Mouse (Mus musculus): ENCODE measurements at regions not wholly inside any gene's neighbourhood (a gene's known extent, or its start where the extent isn't known, plus 50 kb on each side); places are given as distances from the start of the nearest gene placed in this dataset.

DNA sequence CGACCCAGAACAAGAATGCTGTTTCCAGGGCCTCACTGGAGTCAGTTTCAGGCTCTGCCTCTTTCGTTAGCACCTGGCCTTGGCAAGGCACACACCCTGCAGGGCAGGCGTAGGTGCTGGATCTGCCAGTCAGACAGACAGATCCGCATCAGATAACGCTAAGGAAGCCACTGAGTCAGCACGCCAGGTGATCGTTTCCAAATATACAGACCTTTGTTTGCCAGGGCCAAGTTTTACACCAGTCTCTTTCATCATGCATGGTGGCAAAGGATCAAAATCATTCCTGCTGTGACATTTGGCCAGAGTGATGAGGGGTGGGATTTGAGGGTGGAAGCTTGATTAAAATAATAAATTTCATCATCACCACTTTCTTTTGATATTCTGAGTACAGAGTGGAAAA is 411.0 kb downstream of the Ofcc1 start:
- DNase-seq (ENCODE audit: low read depth, low spot score), result no peak
- no peak for TF ChIP-seq CTCF (IDR thresholded peaks at IDR 0.05)
- ATAC-seq, result no peak
- no peaks in the 10 kb centered on the region for H3K27me3 ChIP-seq
- ChIA-PET CTCF (no interaction called here), POLR2A (no interaction called here)
- in situ Hi-C loops (cut with MboI; ENCODE audit: low pct_unique_long_range_greater_than_20kb), result no loop called here

DNA sequence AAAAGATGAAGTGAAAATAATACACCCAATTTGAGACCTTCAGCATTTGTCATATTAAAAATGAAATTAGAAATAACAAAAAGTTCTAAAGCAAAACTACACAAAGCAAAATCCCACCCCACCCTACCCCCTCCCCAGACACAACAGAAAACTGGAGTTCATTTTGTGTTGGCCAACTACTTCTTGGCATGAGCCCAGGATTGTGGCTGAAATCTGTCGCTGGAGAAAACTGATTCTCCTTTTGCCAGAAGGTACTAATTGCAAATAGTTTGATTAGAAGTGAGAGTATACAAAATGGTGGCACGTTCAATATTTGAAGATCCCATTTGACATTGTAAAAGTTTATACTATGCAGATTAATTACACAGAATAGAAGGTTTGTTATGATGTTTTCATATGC is 426.0 kb downstream of the Ofcc1 start:
- ATAC-seq (no peak), DNase-seq (ENCODE audit: low read depth, low spot score) (no peak)
- ChIA-PET CTCF (no interaction called here), POLR2A (no interaction called here)
- no peak for TF ChIP-seq CTCF (IDR thresholded peaks at IDR 0.05)
- in situ Hi-C loops (cut with MboI; ENCODE audit: low pct_unique_long_range_greater_than_20kb), result no loop called here
- H3K27me3 ChIP-seq, result no peaks in the 10 kb centered on the region

DNA sequence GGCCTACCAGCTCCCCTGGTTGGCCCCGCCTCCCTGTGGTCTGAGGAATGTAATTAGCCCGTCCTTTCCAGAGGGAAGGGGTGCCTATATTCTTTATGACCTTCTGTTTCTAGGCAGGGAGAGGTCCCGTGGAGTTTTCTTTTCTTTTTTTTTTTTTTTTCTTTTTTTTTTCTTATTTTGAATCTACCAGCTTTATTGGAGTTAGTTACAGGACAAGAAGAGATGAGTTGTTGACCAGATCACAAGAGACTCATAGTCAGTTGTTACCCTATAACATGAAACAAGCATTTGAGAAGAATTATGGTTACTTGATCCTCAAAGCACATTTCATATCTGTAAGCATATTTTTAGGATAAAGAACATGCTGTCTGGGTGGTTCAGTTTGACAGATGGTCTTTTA is 429.8 kb downstream of the Ofcc1 start:
- ChIA-PET POLR2A (interaction anchor here (0.6 kb wide), 1 partner anchor 33 kb away, joined by 4 read pairs; no protein-coding TSS in a partner anchor), CTCF (no interaction called here)
- in situ Hi-C loops (cut with MboI; ENCODE audit: low pct_unique_long_range_greater_than_20kb), result no loop called here
- no peak for DNase-seq (ENCODE audit: low read depth, low spot score)
- ATAC-seq, result no peak
- H3K27me3 ChIP-seq, result no peaks in the 10 kb centered on the region
- TF ChIP-seq CTCF (IDR thresholded peaks at IDR 0.05), result no peak

DNA sequence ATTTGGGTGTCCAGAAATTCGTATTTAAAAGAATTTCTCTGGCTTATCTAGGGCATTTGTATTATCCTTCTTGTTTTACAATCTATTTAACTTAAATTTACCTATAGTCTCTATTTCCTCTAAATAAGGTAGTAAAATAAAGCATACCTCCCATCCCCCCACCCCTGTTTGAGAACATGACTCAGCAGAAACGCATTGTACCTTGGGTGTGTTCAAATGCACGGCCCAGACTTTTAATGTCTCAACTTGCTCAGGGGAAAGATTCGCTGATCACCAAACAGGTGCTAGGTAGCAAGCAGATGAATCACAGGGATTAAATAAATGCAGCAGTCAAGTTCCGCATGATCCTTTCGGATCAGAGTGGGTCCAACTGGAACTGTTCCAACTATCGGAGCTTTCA is 432.7 kb downstream of the Ofcc1 start:
- in situ Hi-C loops (cut with MboI; ENCODE audit: low pct_unique_long_range_greater_than_20kb), result no loop called here
- no peaks in the 10 kb centered on the region for H3K27me3 ChIP-seq
- TF ChIP-seq CTCF (IDR thresholded peaks at IDR 0.05), result no peak
- DNase-seq (ENCODE audit: low read depth, low spot score), result no peak
- CTCF ChIA-PET, result no interaction called here
- POLR2A ChIA-PET, result no interaction called here
- ATAC-seq, result no peak

- ATAC-seq, result no peak
- no peak for TF ChIP-seq CTCF (IDR thresholded peaks at IDR 0.05)
- ChIA-PET CTCF (no interaction called here), POLR2A (no interaction called here)
- no peaks in the 10 kb centered on the region for H3K27me3 ChIP-seq
- in situ Hi-C loops (cut with MboI; ENCODE audit: low pct_unique_long_range_greater_than_20kb), result no loop called here
- DNase-seq (ENCODE audit: low read depth, low spot score), result no peak
These were observed 436.9 kb downstream of the Ofcc1 start for GRCm38 (mm10) chr13:39924366-39924765.

- POLR2A ChIA-PET, result no interaction called here
- in situ Hi-C loops (cut with MboI; ENCODE audit: low pct_unique_long_range_greater_than_20kb), result no loop called here
- no peaks in the 10 kb centered on the region for H3K27me3 ChIP-seq
- ATAC-seq (no peak), DNase-seq (ENCODE audit: low read depth, low spot score) (no peak)
- CTCF ChIA-PET, result interaction anchor here (0.9 kb wide), 1 partner anchor 13 kb away, joined by 3 read pairs; no protein-coding TSS in a partner anchor
- TF ChIP-seq CTCF (IDR thresholded peaks at IDR 0.05), result no peak
These were observed 438.1 kb downstream of the Ofcc1 start for GRCm38 (mm10) chr13:39923113-39923512.

DNA sequence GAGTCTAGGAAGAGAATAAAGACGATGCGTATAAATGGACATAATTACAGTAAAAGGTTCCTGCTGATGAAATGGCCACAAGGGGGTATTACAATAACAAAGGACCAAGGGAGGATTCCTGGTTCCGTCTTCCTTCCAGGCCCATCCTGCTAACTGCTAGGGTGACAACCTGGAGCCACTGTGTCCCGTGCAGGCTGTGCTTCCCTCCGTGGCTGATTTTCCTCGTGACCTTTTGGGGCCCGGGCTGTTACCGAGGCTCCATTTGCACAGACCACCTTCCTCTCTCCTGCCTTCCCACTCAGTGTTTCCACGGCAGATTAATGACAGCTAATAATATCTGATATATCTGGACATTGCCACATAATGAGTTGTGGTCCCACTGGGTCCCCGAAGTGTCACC is 453.5 kb downstream of the Ofcc1 start:
- POLR2A ChIA-PET, result no interaction called here
- no peak for TF ChIP-seq CTCF (IDR thresholded peaks at IDR 0.05)
- CTCF ChIA-PET, result interaction anchor here (1.4 kb wide), 1 partner anchor 14 kb away, joined by 5 read pairs; no protein-coding TSS in a partner anchor
- in situ Hi-C loops (cut with MboI; ENCODE audit: low pct_unique_long_range_greater_than_20kb), result no loop called here
- no peaks in the 10 kb centered on the region for H3K27me3 ChIP-seq
- ATAC-seq (no peak), DNase-seq (ENCODE audit: low read depth, low spot score) (no peak)

- CTCF ChIA-PET, result interaction anchor here (2.1 kb wide), 1 partner anchor 11 kb away, joined by 8 read pairs; no protein-coding TSS in a partner anchor
- peak; percentile 76 for ATAC-seq
- in situ Hi-C loops (cut with MboI; ENCODE audit: low pct_unique_long_range_greater_than_20kb), result loop anchor here (5.0 kb wide), 1 partner anchor 828 kb away; no protein-coding TSS in a partner anchor
These were observed 457.0 kb downstream of the Ofcc1 start for GRCm38 (mm10) chr13:39904264-39904663.

DNA sequence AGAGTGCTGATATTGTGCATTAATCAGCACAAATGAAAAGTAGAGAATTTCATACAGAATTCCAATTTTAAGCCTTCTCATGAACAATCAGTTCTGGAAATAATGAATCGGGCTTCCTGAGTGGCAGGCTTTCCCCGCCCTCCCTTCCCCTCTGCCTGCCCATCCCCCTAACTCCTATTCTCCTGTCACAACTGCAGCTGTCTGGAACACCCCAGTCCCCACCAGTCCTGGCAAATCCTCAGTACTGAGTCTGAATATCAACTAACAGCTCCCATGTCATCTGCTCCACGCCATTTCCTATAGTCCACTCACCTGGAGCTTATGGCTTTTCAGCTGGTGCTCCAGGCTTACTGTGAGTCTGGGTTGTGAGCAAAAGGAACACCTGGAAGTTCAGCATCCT is 457.9 kb downstream of the Ofcc1 start:
- no peaks in the 10 kb centered on the region for H3K27me3 ChIP-seq
- CTCF ChIA-PET, result interaction anchor here (1.2 to 2.1 kb wide), 2 partner anchors 10 to 829 kb away, joined by 3 to 8 read pairs; no protein-coding TSS in a partner anchor
- DNase-seq (ENCODE audit: low read depth, low spot score) (no peak), ATAC-seq (no peak)
- in situ Hi-C loops (cut with MboI; ENCODE audit: low pct_unique_long_range_greater_than_20kb), result loop anchor here (5.0 kb wide), 1 partner anchor 829 kb away; no protein-coding TSS in a partner anchor
- no peak for TF ChIP-seq CTCF (IDR thresholded peaks at IDR 0.05)
- POLR2A ChIA-PET, result interaction anchor here (1.8 kb wide), 1 partner anchor 830 kb away, joined by 6 read pairs; no protein-coding TSS in a partner anchor

More at GRCm38 (mm10) chr13:39904264-39904663, 457.0 kb downstream of the Ofcc1 start:
- DNase-seq (ENCODE audit: low read depth, low spot score), result peak; percentile 59
- POLR2A ChIA-PET, result interaction anchor here (1.8 kb wide), 1 partner anchor 829 kb away, joined by 6 read pairs; no protein-coding TSS in a partner anchor
- TF ChIP-seq CTCF (IDR thresholded peaks at IDR 0.05), result no peak
- no peaks in the 10 kb centered on the region for H3K27me3 ChIP-seq

DNA sequence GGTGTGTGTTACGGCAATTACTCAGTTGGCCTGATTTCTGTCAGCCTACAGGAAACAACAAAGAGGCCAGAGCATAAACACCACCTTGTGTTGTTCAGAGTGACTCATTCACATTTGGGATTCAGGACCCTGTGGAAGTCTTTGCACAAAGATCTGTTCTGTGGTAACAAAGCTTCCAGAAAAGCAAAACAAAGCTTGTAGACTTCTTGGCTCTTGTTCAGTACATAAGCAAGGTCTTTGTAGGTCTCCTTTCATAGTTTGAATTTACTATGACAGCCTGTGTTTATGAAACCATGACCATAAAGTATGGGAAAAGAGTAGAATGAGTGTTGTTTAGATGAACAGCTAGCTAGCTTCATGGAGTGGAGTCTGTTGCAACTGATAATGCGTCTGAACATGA is 461.9 kb downstream of the Ofcc1 start:
- ATAC-seq (no peak), DNase-seq (ENCODE audit: low read depth, low spot score) (no peak)
- in situ Hi-C loops (cut with MboI; ENCODE audit: low pct_unique_long_range_greater_than_20kb), result loop anchor here (25.0 kb wide), 1 partner anchor 712 kb away; no protein-coding TSS in a partner anchor
- H3K27me3 ChIP-seq, result no peaks in the 10 kb centered on the region
- CTCF ChIA-PET, result interaction anchor here (1.4 kb wide), 1 partner anchor 834 kb away, joined by 3 read pairs; no protein-coding TSS in a partner anchor
- no peak for TF ChIP-seq CTCF (IDR thresholded peaks at IDR 0.05)
- POLR2A ChIA-PET, result interaction anchor here (0.5 to 0.8 kb wide), 3 partner anchors 826 to 1161 kb away, joined by 3 to 4 read pairs (median 3); no protein-coding TSS in a partner anchor

DNA sequence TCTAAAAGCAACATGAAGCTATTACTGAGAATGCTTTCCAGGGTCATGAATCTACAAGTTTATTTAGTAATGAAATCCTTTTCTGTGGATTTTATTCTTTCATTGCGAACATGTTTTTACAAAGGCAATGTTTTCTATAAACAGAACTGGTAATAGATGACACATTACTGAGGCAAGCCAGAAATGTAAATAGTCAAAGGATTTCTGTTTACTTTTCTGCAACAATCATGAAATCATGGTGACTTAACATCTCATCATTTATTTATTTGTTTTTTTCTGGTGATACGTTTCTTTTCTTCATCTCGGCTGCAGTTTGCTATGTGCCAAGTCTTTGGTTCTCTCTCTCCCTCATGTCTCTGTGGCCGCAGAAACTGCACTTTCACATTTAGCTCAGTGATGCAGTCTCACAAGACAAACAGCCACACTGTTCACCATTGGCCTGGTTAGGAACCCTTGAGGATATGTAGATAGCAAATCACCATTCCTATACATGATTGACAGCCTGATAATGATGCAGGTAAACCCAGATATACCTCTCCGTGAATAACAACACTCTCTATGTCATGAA is 462.8 kb downstream of the Ofcc1 start:
- H3K27me3 ChIP-seq, result no peaks in the 10 kb centered on the region
- CTCF ChIA-PET, result interaction anchor here (0.9 to 2.6 kb wide), 3 partner anchors 671 to 835 kb away, joined by 3 to 13 read pairs (median 3); no protein-coding TSS in a partner anchor
- POLR2A ChIA-PET, result interaction anchor here (0.5 to 0.8 kb wide), 3 partner anchors 33 to 834 kb away, joined by 3 to 4 read pairs (median 4); no protein-coding TSS in a partner anchor
- in situ Hi-C loops (cut with MboI; ENCODE audit: low pct_unique_long_range_greater_than_20kb), result loop anchor here (25.0 kb wide), 1 partner anchor 711 kb away; no protein-coding TSS in a partner anchor
- DNase-seq (ENCODE audit: low read depth, low spot score) (no peak), ATAC-seq (no peak)
- TF ChIP-seq CTCF (IDR thresholded peaks at IDR 0.05), result no peak

All from Patski (cell line).